Mouse (Mus musculus): ENCODE data around the gene Krtap19-4. TPM values are rescaled to one million over a fixed set of nuclear protein-coding genes. Genes with fewer than 3 reads are reported as not detected.

Krtap19-4 gene
- polyA plus RNA-seq, 1 experiment from 2014 or later: not detected

Other genes starting within 250 kb of the Krtap19-4 start
- not detected in 2 replicates for gene Krtap26-1, start 237.3 kb downstream of the Krtap19-4 start, polyA plus RNA-seq (2015; fragmentation: Nextera tagmentation; extraction: Ambion mirVana)
- not detected in 2 replicates for gene Krtap27-1, start 213.4 kb downstream of the Krtap19-4 start, polyA plus RNA-seq (2015; fragmentation: Nextera tagmentation; extraction: Ambion mirVana)
- gene 2310061N02Rik, start 177.1 kb downstream of the Krtap19-4 start, polyA plus RNA-seq (2015; fragmentation: Nextera tagmentation; extraction: Ambion mirVana): not detected in 2 replicates
- gene Krtap13-1, start 156.2 kb downstream of the Krtap19-4 start, polyA plus RNA-seq (2015; fragmentation: Nextera tagmentation; extraction: Ambion mirVana): not detected in 2 replicates
- not detected in 2 replicates for gene Krtap13, start 133.5 kb downstream of the Krtap19-4 start, polyA plus RNA-seq (2015; fragmentation: Nextera tagmentation; extraction: Ambion mirVana)
- not detected in 2 replicates for gene 2310034C09Rik, start 126.2 kb downstream of the Krtap19-4 start, polyA plus RNA-seq (2015; fragmentation: Nextera tagmentation; extraction: Ambion mirVana)
- gene 2310057N15Rik, start 110.9 kb downstream of the Krtap19-4 start, polyA plus RNA-seq (2015; fragmentation: Nextera tagmentation; extraction: Ambion mirVana): not detected in 2 replicates
- gene Gm5965, start 107.2 kb downstream of the Krtap19-4 start, polyA plus RNA-seq (2015; fragmentation: Nextera tagmentation; extraction: Ambion mirVana): not detected in 2 replicates
- not detected in 2 replicates for gene Gm20741, start 72.9 kb downstream of the Krtap19-4 start, polyA plus RNA-seq (2015; fragmentation: Nextera tagmentation; extraction: Ambion mirVana)
- not detected in 2 replicates for gene Krtap15, start 64.9 kb downstream of the Krtap19-4 start, polyA plus RNA-seq (2015; fragmentation: Nextera tagmentation; extraction: Ambion mirVana)
- gene Krtap14, start 58.9 kb downstream of the Krtap19-4 start, polyA plus RNA-seq (2015; fragmentation: Nextera tagmentation; extraction: Ambion mirVana): not detected in 2 replicates
- not detected in 2 replicates for gene Krtap19-1, start 15.7 kb downstream of the Krtap19-4 start, polyA plus RNA-seq (2015; fragmentation: Nextera tagmentation; extraction: Ambion mirVana)
- not detected in 2 replicates for gene Krtap19-2, start 10.8 kb downstream of the Krtap19-4 start, polyA plus RNA-seq (2015; fragmentation: Nextera tagmentation; extraction: Ambion mirVana)
- not detected in 2 replicates for gene Krtap19-3, start 7.1 kb downstream of the Krtap19-4 start, polyA plus RNA-seq (2015; fragmentation: Nextera tagmentation; extraction: Ambion mirVana)
- not detected in 2 replicates for gene Krtap19-5, start 11.4 kb upstream of the Krtap19-4 start, polyA plus RNA-seq (2015; fragmentation: Nextera tagmentation; extraction: Ambion mirVana)
- not detected in 2 replicates for gene Krtap19-9b, start 47.2 kb upstream of the Krtap19-4 start, polyA plus RNA-seq (2015; fragmentation: Nextera tagmentation; extraction: Ambion mirVana)
- not detected in 2 replicates for gene Krtap16-3, start 77.8 kb upstream of the Krtap19-4 start, polyA plus RNA-seq (2015; fragmentation: Nextera tagmentation; extraction: Ambion mirVana)
- gene Krtap22-2, start 125.7 kb upstream of the Krtap19-4 start, polyA plus RNA-seq (2015; fragmentation: Nextera tagmentation; extraction: Ambion mirVana): not detected in 2 replicates
- gene Gm10229, start 130.2 kb upstream of the Krtap19-4 start, polyA plus RNA-seq (2015; fragmentation: Nextera tagmentation; extraction: Ambion mirVana): not detected in 2 replicates
- not detected in 2 replicates for gene Krtap6-1, start 146.6 kb upstream of the Krtap19-4 start, polyA plus RNA-seq (2015; fragmentation: Nextera tagmentation; extraction: Ambion mirVana)
- not detected in 2 replicates for gene Gm10228, start 156.4 kb upstream of the Krtap19-4 start, polyA plus RNA-seq (2015; fragmentation: Nextera tagmentation; extraction: Ambion mirVana)
- not detected in 2 replicates for gene Krtap6-5, start 162.8 kb upstream of the Krtap19-4 start, polyA plus RNA-seq (2015; fragmentation: Nextera tagmentation; extraction: Ambion mirVana)
- not detected in 2 replicates for gene 1110025L11Rik, start 178.9 kb upstream of the Krtap19-4 start, polyA plus RNA-seq (2015; fragmentation: Nextera tagmentation; extraction: Ambion mirVana)
- not detected in 2 replicates for gene Krtap6-3, start 198.9 kb upstream of the Krtap19-4 start, polyA plus RNA-seq (2015; fragmentation: Nextera tagmentation; extraction: Ambion mirVana)